Comparison of ENCODE assay signal across 25 mouse cellular contexts in genomic region chr17:35034896-35035295, GRCm38 (mm10). TPM values are rescaled to one million over a fixed set of nuclear protein-coding genes. Genes with fewer than 3 reads are reported as not detected.
DNase-seq lines count a peak whose midpoint lies in the region; ATAC-seq and TF ChIP-seq lines count a peak whose summit lies in the region.
"Had no signal": no experiment of that assay in that cellular context is flagged by ENCODE, and none has a peak within 500 bp of the region (broad histone marks: within the 10 kb centered on the region; RNA-seq: fewer than 3 reads in every experiment).

No protein-coding gene starts in this region.

- H3K9me3 ChIP-seq in forebrain, embryonic 10.5 days = no peaks in the 10 kb centered on the region
- H3K9me3 ChIP-seq in forebrain, embryonic 15.5 days = no peaks in the 10 kb centered on the region
- no peaks in the 10 kb centered on the region for H3K9me3 ChIP-seq in liver, embryonic 12.5 days (replicated peaks)
- no peaks in the 10 kb centered on the region for H3K9me3 ChIP-seq in liver, embryonic 11.5 days (ENCODE audit: control insufficient read depth, low read length)
- H3K9me3 ChIP-seq in limb, embryonic 10.5 days (replicated peaks) = no peaks in the 10 kb centered on the region
- no peaks in the 10 kb centered on the region for H3K9me3 ChIP-seq in midbrain, postnatal 0 days (ENCODE audit: low read length)
- H3K9me3 ChIP-seq: heart, embryonic 10.5 days; heart, embryonic 13.5 days had no signal

- H3K9ac ChIP-seq in forebrain, embryonic 15.5 days (replicated peaks) = no peak overlapping the region
- H3K9ac ChIP-seq in liver, embryonic 12.5 days = no peak overlapping the region
- no peak overlapping the region for H3K9ac ChIP-seq in liver, embryonic 11.5 days (ENCODE audit: low read depth, low read length)
- no peak overlapping the region for H3K9ac ChIP-seq in midbrain, postnatal 0 days (replicated peaks; ENCODE audit: low read length, poor library complexity, severe bottlenecking)
- H3K9ac ChIP-seq: heart, embryonic 13.5 days; hindbrain, embryonic 14.5 days had no signal

- ATAC-seq in forebrain, embryonic 15.5 days (replicated peaks) = no peak
- ATAC-seq in liver, embryonic 12.5 days = no peak
- ATAC-seq in liver, embryonic 11.5 days (replicated peaks; ENCODE audit: low FRiP score) = no peak
- ATAC-seq in midbrain, postnatal 0 days (ENCODE audit: low FRiP score) = no peak
- ATAC-seq: forebrain, embryonic 14.5 days; hindbrain, postnatal 0 days; inflammation-experienced regulatory T-cells, adult 6 months; Patski had no signal

- H3K4me2 ChIP-seq in forebrain, embryonic 15.5 days (replicated peaks) = no peak overlapping the region
- H3K4me2 ChIP-seq in liver, embryonic 12.5 days = no peak overlapping the region
- no peak overlapping the region for H3K4me2 ChIP-seq in liver, embryonic 11.5 days
- H3K4me2 ChIP-seq in midbrain, postnatal 0 days (ENCODE audit: low read depth, low read length, poor library complexity, severe bottlenecking) = no peak overlapping the region
- H3K4me2 ChIP-seq: heart, embryonic 13.5 days; hindbrain, embryonic 14.5 days had no signal

- WGBS in forebrain, embryonic 10.5 days = 84% methylated on average over 6 of the region's 6 CpGs
- WGBS in forebrain, embryonic 15.5 days = 76% methylated on average over 6 of the region's 6 CpGs
- 66% methylated on average over 6 of the region's 6 CpGs for WGBS in liver, embryonic 12.5 days (ENCODE audit: insufficient replicate concordance)
- 68% methylated on average over 6 of the region's 6 CpGs for WGBS in liver, embryonic 11.5 days
- WGBS in limb, embryonic 10.5 days = 86% methylated on average over 6 of the region's 6 CpGs
- 81% methylated on average over 6 of the region's 6 CpGs for WGBS in midbrain, postnatal 0 days

- DNase-seq in forebrain, embryonic 10.5 days (ENCODE audit: extremely low spot score, low spot score) = no peak
- DNase-seq in liver, embryonic 11.5 days (ENCODE audit: low spot score) = no peak
- peak; percentile 25 for DNase-seq in limb, embryonic 10.5 days (ENCODE audit: low spot score)
- peak; percentile 73 for DNase-seq in yolk sac, embryonic 10.5 days (ENCODE audit: low spot score)
- no peak for DNase-seq in midbrain, postnatal 0 days (ENCODE audit: low spot score)
- DNase-seq in cerebellum, adult 8-10 months = no peak
- DNase-seq: adrenal gland, postnatal 10 days; cerebellum, adult 11-12 months; cerebellum, adult 9-10 months; cerebellum, postnatal 14 days; gastrocnemius, postnatal 14 days; heart, adult 2 months; heart, postnatal 14 days; heart, postnatal 4 days; kidney, adult 11 months had no signal

- 0 out of 2 replicates have a peak, but pooled peaks cover 3% of the 10 kb centered on the region for H3K27me3 ChIP-seq in forebrain, embryonic 10.5 days (ENCODE audit: poor library complexity, severe bottlenecking)
- H3K27me3 ChIP-seq in forebrain, embryonic 15.5 days = no peaks in the 10 kb centered on the region
- 0 out of 2 replicates have a peak, but pooled peaks cover 3% of the 10 kb centered on the region for H3K27me3 ChIP-seq in liver, embryonic 12.5 days (replicated peaks)
- H3K27me3 ChIP-seq in liver, embryonic 11.5 days (replicated peaks; ENCODE audit: control insufficient read depth, insufficient read depth, low read length) = no peaks in the 10 kb centered on the region
- peaks cover 4% of the 10 kb centered on the region; the same call in 1 of the 2 replicates for H3K27me3 ChIP-seq in limb, embryonic 10.5 days (ENCODE audit: low read depth, poor library complexity, severe bottlenecking)
- no peaks in the 10 kb centered on the region for H3K27me3 ChIP-seq in midbrain, postnatal 0 days (ENCODE audit: insufficient read depth, low read length)
- H3K27me3 ChIP-seq: Patski had no signal

- TF ChIP-seq CTCF in midbrain, postnatal 0 days (IDR thresholded peaks at IDR 0.05) = no peak

- 0 out of 2 replicates have a peak overlapping the region, but pooled peaks have one; percentile 11 for H3K27ac ChIP-seq in forebrain, embryonic 10.5 days
- H3K27ac ChIP-seq in forebrain, embryonic 15.5 days (replicated peaks) = no peak overlapping the region
- H3K27ac ChIP-seq in liver, embryonic 12.5 days = 0 out of 2 replicates have a peak overlapping the region, but pooled peaks have one; percentile 23
- no peak overlapping the region; the same call in 1 of the 2 replicates for H3K27ac ChIP-seq in liver, embryonic 11.5 days (ENCODE audit: low read depth, low read length)
- no peak overlapping the region for H3K27ac ChIP-seq in limb, embryonic 10.5 days
- no peak overlapping the region for H3K27ac ChIP-seq in midbrain, postnatal 0 days (ENCODE audit: low read depth, low read length)
- H3K27ac ChIP-seq: heart, adult 2 months; heart, embryonic 10.5 days; heart, embryonic 13.5 days; hindbrain, embryonic 14.5 days; hindbrain, postnatal 0 days had no signal

- no peaks in the 10 kb centered on the region for H3K36me3 ChIP-seq in forebrain, embryonic 10.5 days (replicated peaks)
- no peaks in the 10 kb centered on the region for H3K36me3 ChIP-seq in forebrain, embryonic 15.5 days
- H3K36me3 ChIP-seq in liver, embryonic 12.5 days = no peaks in the 10 kb centered on the region
- no peaks in the 10 kb centered on the region for H3K36me3 ChIP-seq in liver, embryonic 11.5 days (ENCODE audit: control insufficient read depth, insufficient read depth, low read length)
- H3K36me3 ChIP-seq in limb, embryonic 10.5 days = no peaks in the 10 kb centered on the region
- H3K36me3 ChIP-seq in midbrain, postnatal 0 days (ENCODE audit: insufficient read depth, low read length) = no peaks in the 10 kb centered on the region
- H3K36me3 ChIP-seq: heart, embryonic 10.5 days; heart, embryonic 13.5 days had no signal

- no peak overlapping the region for H3K4me3 ChIP-seq in forebrain, embryonic 10.5 days
- no peak overlapping the region for H3K4me3 ChIP-seq in forebrain, embryonic 15.5 days
- no peak overlapping the region for H3K4me3 ChIP-seq in liver, embryonic 12.5 days
- H3K4me3 ChIP-seq in liver, embryonic 11.5 days (ENCODE audit: low read depth, low read length) = no peak overlapping the region
- no peak overlapping the region for H3K4me3 ChIP-seq in limb, embryonic 10.5 days
- H3K4me3 ChIP-seq in midbrain, postnatal 0 days (ENCODE audit: low read depth, low read length) = no peak overlapping the region
- H3K4me3 ChIP-seq: heart, adult 2 months; heart, embryonic 10.5 days; heart, embryonic 13.5 days had no signal

- H3K4me1 ChIP-seq in forebrain, embryonic 10.5 days = peaks cover 8% of the 10 kb centered on the region
- H3K4me1 ChIP-seq in forebrain, embryonic 15.5 days = peaks cover 3% of the 10 kb centered on the region; the same call in 1 of the 2 replicates
- peaks cover 43% of the 10 kb centered on the region for H3K4me1 ChIP-seq in liver, embryonic 12.5 days
- H3K4me1 ChIP-seq in liver, embryonic 11.5 days (replicated peaks; ENCODE audit: control insufficient read depth, insufficient read depth, low read length) = peaks cover 5% of the 10 kb centered on the region
- peaks cover 7% of the 10 kb centered on the region for H3K4me1 ChIP-seq in limb, embryonic 10.5 days
- no peaks in the 10 kb centered on the region for H3K4me1 ChIP-seq in midbrain, postnatal 0 days (ENCODE audit: insufficient read depth, low read length)

RNA-seq across cellular contexts. Expression of gene Sapcd1, which starts 7.1 kb away (rescaled TPM):
- 3.0 and 4.1 TPM in 2 replicates for polyA plus RNA-seq in forebrain, embryonic 10.5 days (2016; fragmentation: Nextera tagmentation; extraction: Ambion mirVana)
- polyA plus RNA-seq in forebrain, embryonic 15.5 days (2015; fragmentation: Nextera tagmentation; extraction: Ambion mirVana) = 5.8 and 5.9 TPM in 2 replicates
- polyA plus RNA-seq in liver, embryonic 12.5 days (2016; fragmentation: Nextera tagmentation; extraction: Ambion mirVana) = 2.8 and 3.4 TPM in 2 replicates
- polyA plus RNA-seq in liver, embryonic 11.5 days (2014; fragmentation: Nextera tagmentation; extraction: Ambion mirVana) = 6.9 and 8.5 TPM in 2 replicates
- polyA plus RNA-seq in limb, embryonic 10.5 days (2016; fragmentation: Nextera tagmentation; extraction: Ambion mirVana) = 1.2 and 1.4 TPM in 2 replicates
- total RNA-seq in midbrain, postnatal 0 days (2014; rRNA removed) = 0.38 TPM in 1 of 2 replicates, not detected in the other
- 1.5 and 1.6 TPM in 2 replicates for polyA plus RNA-seq in midbrain, postnatal 0 days (2015; fragmentation: Nextera tagmentation; extraction: Ambion mirVana)
- total RNA-seq: gastrocnemius, adult 18-20 months; heart, adult 2 months had no signal

RNA-seq across cellular contexts. Expression of gene Msh5, which starts 11.6 kb away (rescaled TPM):
- 4.3 and 5.1 TPM in 2 replicates for polyA plus RNA-seq in forebrain, embryonic 10.5 days (2016; fragmentation: Nextera tagmentation; extraction: Ambion mirVana)
- 2.8 and 3.2 TPM in 2 replicates for polyA plus RNA-seq in forebrain, embryonic 15.5 days (2015; fragmentation: Nextera tagmentation; extraction: Ambion mirVana)
- 4.0 and 4.8 TPM in 2 replicates for polyA plus RNA-seq in liver, embryonic 12.5 days (2016; fragmentation: Nextera tagmentation; extraction: Ambion mirVana)
- polyA plus RNA-seq in liver, embryonic 11.5 days (2014; fragmentation: Nextera tagmentation; extraction: Ambion mirVana) = 3.8 and 4.7 TPM in 2 replicates
- polyA plus RNA-seq in limb, embryonic 10.5 days (2016; fragmentation: Nextera tagmentation; extraction: Ambion mirVana) = 5.2 and 5.4 TPM in 2 replicates
- total RNA-seq in midbrain, postnatal 0 days (2014; rRNA removed) = 1.7 and 3.8 TPM in 2 replicates
- 1.3 and 1.4 TPM in 2 replicates for polyA plus RNA-seq in midbrain, postnatal 0 days (2015; fragmentation: Nextera tagmentation; extraction: Ambion mirVana)

RNA-seq across cellular contexts. Expression of gene Clic1, which starts 14.9 kb away (rescaled TPM):
- 174 and 179 TPM in 2 replicates for polyA plus RNA-seq in forebrain, embryonic 10.5 days (2016; fragmentation: Nextera tagmentation; extraction: Ambion mirVana)
- polyA plus RNA-seq in forebrain, embryonic 15.5 days (2015; fragmentation: Nextera tagmentation; extraction: Ambion mirVana) = 98.4 and 100 TPM in 2 replicates
- 160 and 162 TPM in 2 replicates for polyA plus RNA-seq in liver, embryonic 12.5 days (2016; fragmentation: Nextera tagmentation; extraction: Ambion mirVana)
- 118 and 134 TPM in 2 replicates for polyA plus RNA-seq in liver, embryonic 11.5 days (2014; fragmentation: Nextera tagmentation; extraction: Ambion mirVana)
- 174 and 186 TPM in 2 replicates for polyA plus RNA-seq in limb, embryonic 10.5 days (2016; fragmentation: Nextera tagmentation; extraction: Ambion mirVana)
- total RNA-seq in midbrain, postnatal 0 days (2014; rRNA removed) = 28.0 and 33.4 TPM in 2 replicates
- polyA plus RNA-seq in midbrain, postnatal 0 days (2015; fragmentation: Nextera tagmentation; extraction: Ambion mirVana) = 40.0 and 41.9 TPM in 2 replicates

RNA-seq across cellular contexts. Expression of gene Vwa7, which starts 18.5 kb away (rescaled TPM):
- 0.19 and 0.22 TPM in 2 replicates for polyA plus RNA-seq in forebrain, embryonic 10.5 days (2016; fragmentation: Nextera tagmentation; extraction: Ambion mirVana)
- 0.14 and 0.28 TPM in 2 replicates for polyA plus RNA-seq in forebrain, embryonic 15.5 days (2015; fragmentation: Nextera tagmentation; extraction: Ambion mirVana)
- 0.10 and 0.15 TPM in 2 replicates for polyA plus RNA-seq in liver, embryonic 12.5 days (2016; fragmentation: Nextera tagmentation; extraction: Ambion mirVana)
- 0.16 TPM in 2 replicates for polyA plus RNA-seq in liver, embryonic 11.5 days (2014; fragmentation: Nextera tagmentation; extraction: Ambion mirVana)
- polyA plus RNA-seq in limb, embryonic 10.5 days (2016; fragmentation: Nextera tagmentation; extraction: Ambion mirVana) = 0.15 and 0.23 TPM in 2 replicates
- 0.19 and 0.44 TPM in 2 replicates for total RNA-seq in midbrain, postnatal 0 days (2014; rRNA removed)
- polyA plus RNA-seq in midbrain, postnatal 0 days (2015; fragmentation: Nextera tagmentation; extraction: Ambion mirVana) = 0.06 and 0.14 TPM in 2 replicates

RNA-seq across cellular contexts. Expression of gene Ddah2, which starts 23.9 kb away (rescaled TPM):
- 414 and 441 TPM in 2 replicates for polyA plus RNA-seq in forebrain, embryonic 10.5 days (2016; fragmentation: Nextera tagmentation; extraction: Ambion mirVana)
- 540 and 556 TPM in 2 replicates for polyA plus RNA-seq in forebrain, embryonic 15.5 days (2015; fragmentation: Nextera tagmentation; extraction: Ambion mirVana)
- polyA plus RNA-seq in liver, embryonic 12.5 days (2016; fragmentation: Nextera tagmentation; extraction: Ambion mirVana) = 49.0 and 49.1 TPM in 2 replicates
- 124 and 132 TPM in 2 replicates for polyA plus RNA-seq in liver, embryonic 11.5 days (2014; fragmentation: Nextera tagmentation; extraction: Ambion mirVana)
- 453 and 568 TPM in 2 replicates for polyA plus RNA-seq in limb, embryonic 10.5 days (2016; fragmentation: Nextera tagmentation; extraction: Ambion mirVana)
- total RNA-seq in midbrain, postnatal 0 days (2014; rRNA removed) = 159 and 204 TPM in 2 replicates
- polyA plus RNA-seq in midbrain, postnatal 0 days (2015; fragmentation: Nextera tagmentation; extraction: Ambion mirVana) = 210 and 213 TPM in 2 replicates

Comparison
In these comparisons a context has a peak if more than half of its experiments do, and no peak if none do; other contexts are left out.
1. H3K27ac ChIP-seq: peak in forebrain, embryonic 10.5 days (single experiment) and liver, embryonic 12.5 days (single experiment); none in forebrain, embryonic 15.5 days (single experiment), liver, embryonic 11.5 days (single experiment), limb, embryonic 10.5 days (single experiment) and midbrain, postnatal 0 days (single experiment).
2. DNase-seq: peak in limb, embryonic 10.5 days (single experiment) and yolk sac, embryonic 10.5 days (single experiment); none in forebrain, embryonic 10.5 days (single experiment), liver, embryonic 11.5 days (single experiment), midbrain, postnatal 0 days (single experiment) and cerebellum, adult 8-10 months (single experiment).